Mouse (Mus musculus) C2C12 (cell line): ENCODE data around the gene Stox2.

Experiments
- CTCF ChIP-seq: IDR thresholded peaks from one replicate; pipeline ENCODE4 v1.5.1; 2011; ENCODE audit not compliant: control insufficient read depth, insufficient read depth, insufficient read length
- FOSL1 ChIP-seq: IDR thresholded peaks from one replicate; pipeline ENCODE4 v1.8.0; 2011; ENCODE audit warnings: mild to moderate bottlenecking, low read length; ENCODE audit not compliant: poor library complexity, insufficient read depth, severe bottlenecking
- MAX ChIP-seq: IDR thresholded peaks from one replicate; pipeline ENCODE4 v1.6.1; 2011; ENCODE audit warnings: mild to moderate bottlenecking, control low read depth
- MYOG ChIP-seq: IDR thresholded peaks from one replicate; pipeline ENCODE4 v1.6.1; 2011; ENCODE audit not compliant: control insufficient read depth, insufficient read length; ENCODE audit errors: extremely low read depth
- USF1 ChIP-seq: IDR thresholded peaks from one replicate; pipeline ENCODE4 v1.6.1; 2011; ENCODE audit warnings: low read depth, mild to moderate bottlenecking, control low read depth, moderate library complexity

DNA sequence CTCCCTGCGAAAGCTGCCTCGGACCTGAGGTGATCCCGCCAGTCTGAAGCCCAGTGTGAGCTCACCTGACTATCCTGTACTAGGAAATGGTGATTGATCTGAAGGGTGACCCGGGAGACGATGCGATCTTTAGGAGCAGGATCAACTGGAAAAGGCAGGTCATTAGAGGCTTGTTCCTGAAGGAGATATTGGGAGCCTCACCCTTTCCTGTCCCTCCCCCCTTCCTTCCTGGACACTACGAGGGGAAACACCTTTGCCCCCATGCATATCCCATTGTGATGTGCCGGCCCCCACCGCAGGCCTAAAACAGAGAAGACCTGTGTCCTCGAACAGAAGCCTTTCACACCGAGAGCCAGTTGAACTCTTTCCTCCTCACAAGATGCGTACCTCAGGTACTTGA, 58.0 kb downstream of the Stox2 start:
- TF ChIP-seq CTCF (no peak), USF1 (no peak), MAX (no peak), MYOG (no peak), FOSL1 (no peak)
